Mouse (Mus musculus): ENCODE results near the gene Tbck. TPM values are rescaled to one million over a fixed set of nuclear protein-coding genes. Genes with fewer than 3 reads are reported as not detected.

The Tbck gene
- polyA plus RNA-seq, 1 experiment: 20.2 TPM

DNA sequence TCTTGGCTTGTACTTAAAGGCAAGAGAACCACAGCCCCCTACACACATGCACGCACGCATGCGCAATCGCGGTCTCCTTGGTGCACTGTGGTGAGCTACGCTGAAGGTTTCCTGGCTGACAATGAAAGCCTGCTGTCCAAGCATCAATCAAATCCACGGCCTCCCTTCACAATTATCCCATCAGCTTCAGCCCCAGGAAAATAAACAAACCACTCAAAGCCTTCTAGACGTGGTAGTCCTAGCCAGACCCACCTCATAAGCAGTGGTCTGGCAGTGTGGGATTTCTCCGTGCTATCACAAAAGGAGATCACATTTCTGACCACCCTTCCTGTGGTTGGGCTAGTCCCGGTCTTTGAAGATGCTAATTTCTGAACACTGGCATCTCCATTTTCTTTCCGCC, 174.9 kb downstream of the Tbck start:
- no peak overlapping the region for H3K4me3 ChIP-seq (ENCODE audit: insufficient read depth, low read length)
- H3K4me1 ChIP-seq (ENCODE audit: control insufficient read depth, insufficient read depth, low read length): peaks cover 5% of the 10 kb centered on the region; the same call in 1 of the 2 replicates
- TF ChIP-seq POLR2A (IDR thresholded peaks at IDR 0.05; ENCODE audit: low read depth, low read length) (no peak), CTCF (IDR thresholded peaks at IDR 0.05; ENCODE audit: borderline replicate concordance, insufficient read depth, low read length) (no peak)
- no peak overlapping the region for H3K27ac ChIP-seq (ENCODE audit: insufficient read depth, low read length)

GRCm38 (mm10) chr3:132859573-132859972, 175.6 kb downstream of the Tbck start:
- no peak for TF ChIP-seq CTCF (IDR thresholded peaks at IDR 0.05; ENCODE audit: borderline replicate concordance, insufficient read depth, low read length)
- TF ChIP-seq POLR2A (IDR thresholded peaks at IDR 0.05; ENCODE audit: low read depth, low read length): no peak
- H3K4me1 ChIP-seq (ENCODE audit: control insufficient read depth, insufficient read depth, low read length): peaks cover 5% of the 10 kb centered on the region; the same call in 1 of the 2 replicates
- H3K27ac ChIP-seq (ENCODE audit: insufficient read depth, low read length): no peak overlapping the region
- H3K4me3 ChIP-seq (ENCODE audit: insufficient read depth, low read length): no peak overlapping the region

- H3K4me3 ChIP-seq (ENCODE audit: insufficient read depth, low read length): no peak overlapping the region
- no peak for TF ChIP-seq POLR2A (IDR thresholded peaks at IDR 0.05; ENCODE audit: low read depth, low read length)
- no peak for TF ChIP-seq CTCF (IDR thresholded peaks at IDR 0.05; ENCODE audit: borderline replicate concordance, insufficient read depth, low read length)
- H3K27ac ChIP-seq (ENCODE audit: insufficient read depth, low read length): no peak overlapping the region
- peaks cover 5% of the 10 kb centered on the region; the same call in 1 of the 2 replicates for H3K4me1 ChIP-seq (ENCODE audit: control insufficient read depth, insufficient read depth, low read length)
Measured at GRCm38 (mm10) chr3:132860796-132861195, 176.9 kb downstream of the Tbck start.

DNA sequence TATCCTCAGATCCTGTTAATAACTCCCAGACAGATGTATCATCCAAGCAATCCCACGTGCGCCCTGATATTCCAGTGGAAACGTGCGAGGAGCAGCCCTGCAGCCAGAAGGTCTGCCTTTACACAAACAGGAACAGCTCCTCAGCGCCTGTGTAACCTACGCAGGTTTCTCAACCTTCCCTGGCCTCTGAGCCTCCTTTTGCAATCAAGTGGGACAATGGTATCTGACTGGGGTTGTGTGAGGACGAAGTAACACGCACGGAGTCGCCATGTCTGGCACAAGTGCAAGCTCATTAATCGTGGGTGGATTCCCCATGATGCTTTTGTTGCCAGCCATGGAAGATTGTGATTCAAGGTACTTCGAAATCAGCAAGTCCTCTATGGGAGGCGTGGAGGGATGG, 179.9 kb downstream of the Tbck start:
- no peak overlapping the region for H3K4me3 ChIP-seq (ENCODE audit: insufficient read depth, low read length)

GRCm38 (mm10) chr3:132864329-132864919, 180.5 kb downstream of the Tbck start:
- TF ChIP-seq POLR2A (IDR thresholded peaks at IDR 0.05; ENCODE audit: low read depth, low read length): no peak
- no peak for TF ChIP-seq CTCF (IDR thresholded peaks at IDR 0.05; ENCODE audit: borderline replicate concordance, insufficient read depth, low read length)
- no peak overlapping the region for H3K27ac ChIP-seq (ENCODE audit: insufficient read depth, low read length)
- no peak overlapping the region for H3K4me3 ChIP-seq (ENCODE audit: insufficient read depth, low read length)
- H3K4me1 ChIP-seq (ENCODE audit: control insufficient read depth, insufficient read depth, low read length): peaks cover 8% of the 10 kb centered on the region; the same call in 1 of the 2 replicates

More for the DNA sequence above, 179.9 kb downstream of the Tbck start:
- Histone ChIP-seq H3K4me1 (ENCODE audit: control insufficient read depth, insufficient read depth, low read length) (peaks cover 8% of the 10 kb centered on the region; the same call in 1 of the 2 replicates), H3K27ac (ENCODE audit: insufficient read depth, low read length) (no peak overlapping the region)
- TF ChIP-seq CTCF (IDR thresholded peaks at IDR 0.05; ENCODE audit: borderline replicate concordance, insufficient read depth, low read length) (no peak), POLR2A (IDR thresholded peaks at IDR 0.05; ENCODE audit: low read depth, low read length) (no peak)

- Histone ChIP-seq H3K4me1 (ENCODE audit: control insufficient read depth, insufficient read depth, low read length) (peaks cover 8% of the 10 kb centered on the region; the same call in 1 of the 2 replicates), H3K4me3 (ENCODE audit: insufficient read depth, low read length) (no peak overlapping the region), H3K27ac (ENCODE audit: insufficient read depth, low read length) (no peak overlapping the region; the same call in 1 of the 2 replicates)
- no peak for TF ChIP-seq POLR2A (IDR thresholded peaks at IDR 0.05; ENCODE audit: low read depth, low read length)
Measured at GRCm38 (mm10) chr3:132864986-132865385, 181.0 kb downstream of the Tbck start.

DNA sequence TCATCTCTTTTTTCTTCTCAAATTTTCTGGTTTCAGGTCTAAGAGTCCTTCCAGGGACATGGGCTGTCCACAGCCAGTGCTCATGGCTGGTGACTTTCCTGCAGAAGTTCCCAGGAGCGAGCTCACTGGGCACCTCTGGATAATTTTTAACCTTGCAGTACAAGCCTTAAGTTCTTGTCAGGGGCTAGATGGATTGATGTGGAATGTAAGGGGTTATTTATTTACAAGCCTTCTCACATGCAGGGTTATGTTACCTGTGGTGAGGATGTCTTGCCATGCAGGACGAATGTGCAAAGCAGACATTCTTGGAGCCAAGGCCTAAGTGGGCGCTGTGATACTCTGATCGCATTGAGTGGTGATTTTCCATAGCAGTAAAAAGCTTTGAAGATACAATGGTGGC, 181.7 kb downstream of the Tbck start:
- Histone ChIP-seq H3K27ac (ENCODE audit: insufficient read depth, low read length) (no peak overlapping the region; the same call in 1 of the 2 replicates), H3K4me1 (ENCODE audit: control insufficient read depth, insufficient read depth, low read length) (peaks cover 4% of the 10 kb centered on the region; the same call in 1 of the 2 replicates), H3K4me3 (ENCODE audit: insufficient read depth, low read length) (no peak overlapping the region)
- TF ChIP-seq CTCF (IDR thresholded peaks at IDR 0.05; ENCODE audit: borderline replicate concordance, insufficient read depth, low read length) (no peak), POLR2A (IDR thresholded peaks at IDR 0.05; ENCODE audit: low read depth, low read length) (no peak)

- Histone ChIP-seq H3K4me1 (ENCODE audit: control insufficient read depth, insufficient read depth, low read length) (peaks cover 6% of the 10 kb centered on the region), H3K4me3 (ENCODE audit: insufficient read depth, low read length) (no peak overlapping the region), H3K27ac (ENCODE audit: insufficient read depth, low read length) (no peak overlapping the region)
- TF ChIP-seq CTCF (IDR thresholded peaks at IDR 0.05; ENCODE audit: borderline replicate concordance, insufficient read depth, low read length): no peak
- TF ChIP-seq POLR2A (IDR thresholded peaks at IDR 0.05; ENCODE audit: low read depth, low read length): no peak
Measured at GRCm38 (mm10) chr3:132866984-132867383, 183.0 kb downstream of the Tbck start.

DNA sequence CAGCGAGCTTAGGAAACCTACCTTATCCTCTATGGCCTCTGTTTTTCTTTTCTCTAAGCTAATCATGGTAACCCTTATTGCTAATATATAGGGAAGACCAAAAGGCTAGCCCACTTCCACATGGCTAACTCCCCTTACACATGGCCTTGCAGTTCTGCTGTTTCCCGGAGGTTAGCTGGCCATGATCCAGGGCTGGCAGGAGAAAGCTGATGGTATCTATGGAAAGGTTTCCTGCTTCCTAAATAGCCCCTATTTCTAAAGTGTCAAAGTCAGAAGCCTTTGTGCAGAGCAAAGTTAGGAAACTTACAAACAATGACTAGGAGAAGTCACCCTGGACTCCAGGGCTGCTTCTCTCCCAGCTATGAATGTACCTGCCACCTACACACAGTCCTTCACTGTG, 184.9 kb downstream of the Tbck start:
- H3K4me1 ChIP-seq (ENCODE audit: control insufficient read depth, insufficient read depth, low read length): peaks cover 6% of the 10 kb centered on the region
- TF ChIP-seq POLR2A (IDR thresholded peaks at IDR 0.05; ENCODE audit: low read depth, low read length) (no peak), CTCF (IDR thresholded peaks at IDR 0.05; ENCODE audit: borderline replicate concordance, insufficient read depth, low read length) (no peak)
- no peak overlapping the region for H3K4me3 ChIP-seq (ENCODE audit: insufficient read depth, low read length)
- H3K27ac ChIP-seq (ENCODE audit: insufficient read depth, low read length): no peak overlapping the region

- no peak overlapping the region for H3K4me3 ChIP-seq (ENCODE audit: insufficient read depth, low read length)
- TF ChIP-seq CTCF (IDR thresholded peaks at IDR 0.05; ENCODE audit: borderline replicate concordance, insufficient read depth, low read length) (no peak), POLR2A (IDR thresholded peaks at IDR 0.05; ENCODE audit: low read depth, low read length) (no peak)
- H3K4me1 ChIP-seq (ENCODE audit: control insufficient read depth, insufficient read depth, low read length): peaks cover 6% of the 10 kb centered on the region
- H3K27ac ChIP-seq (ENCODE audit: insufficient read depth, low read length): no peak overlapping the region
Measured at GRCm38 (mm10) chr3:132870079-132870478, 186.1 kb downstream of the Tbck start.

All from embryonic fibroblast, embryonic 13.5 days (primary cell).